Mouse (Mus musculus) c-Kit-positive CD71-negative TER-119-negative erythroid progenitor cells, embryonic 14.5 days (primary cell): ENCODE measurements at regions not wholly inside any gene's neighbourhood (a gene's known extent, or its start where the extent isn't known, plus 50 kb on each side); places are given as distances from the start of the nearest gene placed in this dataset.

Source experiments
- DNase-seq: peaks from one replicate; pipeline ENCODE4 v3.0.0-alpha.2; 2013; ENCODE audit warnings: low read depth

GRCm38 (mm10) chr2:19714025-19714424 lies 56.5 kb downstream of the Otud1 start:
- DNase-seq: no peak

GRCm38 (mm10) chr2:19715564-19716238 lies 58.1 kb downstream of the Otud1 start:
- DNase-seq: peak; percentile 62

- no peak for DNase-seq
Observed at GRCm38 (mm10) chr2:19716388-19716787, 58.8 kb downstream of the Otud1 start.

GRCm38 (mm10) chr2:19726085-19726484 lies 68.5 kb downstream of the Otud1 start:
- DNase-seq: no peak

GRCm38 (mm10) chr2:19726904-19727303 lies 69.4 kb downstream of the Otud1 start:
- DNase-seq: no peak

GRCm38 (mm10) chr2:19732922-19733859 lies 75.6 kb downstream of the Otud1 start:
- DNase-seq: no peak

GRCm38 (mm10) chr2:19734164-19734870 lies 76.8 kb downstream of the Otud1 start:
- no peak for DNase-seq

GRCm38 (mm10) chr2:19741508-19741907 lies 84.0 kb downstream of the Otud1 start:
- no peak for DNase-seq

- no peak for DNase-seq
Observed at GRCm38 (mm10) chr2:19743467-19743866, 85.9 kb downstream of the Otud1 start.

- no peak for DNase-seq
Observed at GRCm38 (mm10) chr2:19744986-19745660, 87.6 kb downstream of the Otud1 start.

- DNase-seq: no peak
Observed at GRCm38 (mm10) chr2:19752753-19753152, 95.2 kb downstream of the Otud1 start.

- no peak for DNase-seq
Observed at GRCm38 (mm10) chr2:19753479-19753878, 95.9 kb downstream of the Otud1 start.

- no peak for DNase-seq
Observed at GRCm38 (mm10) chr2:19757910-19758309, 100.4 kb downstream of the Otud1 start.

- DNase-seq: no peak
Observed at GRCm38 (mm10) chr2:19759169-19759568, 101.6 kb downstream of the Otud1 start.

- DNase-seq: no peak
Observed at GRCm38 (mm10) chr2:19759577-19759976, 102.0 kb downstream of the Otud1 start.

GRCm38 (mm10) chr2:19762996-19763395 lies 105.4 kb downstream of the Otud1 start:
- no peak for DNase-seq

- no peak for DNase-seq
Observed at GRCm38 (mm10) chr2:19784913-19785312, 124.7 kb upstream of the Etl4 start.

GRCm38 (mm10) chr2:19785663-19786260 lies 123.8 kb upstream of the Etl4 start:
- DNase-seq: no peak

- no peak for DNase-seq
Observed at GRCm38 (mm10) chr2:19792177-19792576, 117.4 kb upstream of the Etl4 start.

GRCm38 (mm10) chr2:19796790-19797189 lies 112.8 kb upstream of the Etl4 start:
- DNase-seq: no peak
